Mouse (Mus musculus) left cerebral cortex, postnatal 14 days (tissue): ENCODE measurements around the gene Slc41a3. TPM values are rescaled to one million over a fixed set of nuclear protein-coding genes. Genes with fewer than 3 reads are reported as not detected.

Experiments used
- microRNA-seq, 2 experiments: library from miRNA; unstranded; fragments of <30 nt; microRNA quantifications; one replicate each; pipeline ENCODE4 v1.2.0; 2022
- total RNA-seq, 2 experiments: library from RNA; stranded (reverse); gene quantifications; 2 replicates each; pipeline ENCODE4 v1.2.3; 2021

Slc41a3 gene
- total RNA-seq, 2 experiments from 2014 or later, result 5.7 to 6.2 TPM

Small RNA genes lying within 50 kb of the gene (microRNA-seq; reads per million reads assigned to microRNA genes)
- gene Gm24816, result 0 reads per million in 2 experiments

Other genes with a start within 250 kb of the Slc41a3 start
- gene Zxdc, start 235.2 kb upstream of the Slc41a3 start, total RNA-seq, result 10 to 100 TPM; 23.3 to 24.1 TPM
- 1 to 10 TPM; 3.2 to 4.0 TPM for gene Cfap100, start 175.9 kb upstream of the Slc41a3 start, total RNA-seq
- gene Klf15, start 142.1 kb upstream of the Slc41a3 start, total RNA-seq, result 10 to 100 TPM; 18.9 to 27.7 TPM
- 10 to 100 TPM; 61.4 to 65.8 TPM for gene Aldh1l1, start 118.3 kb upstream of the Slc41a3 start, total RNA-seq